Mouse (Mus musculus): ENCODE measurements around the gene Lrrc56. TPM values are rescaled to one million over a fixed set of nuclear protein-coding genes. Genes with fewer than 3 reads are reported as not detected.

The Lrrc56 gene
- total and polyA plus RNA-seq, 2 experiments from 2014 or later = 7.2 to 19.7 TPM

GRCm38 (mm10) chr7:141256159-141256558, 62.2 kb downstream of the Lrrc56 start:
- Histone ChIP-seq H3K4me3 (ENCODE audit: low read length) (no peak overlapping the region), H3K27ac (no peak overlapping the region), H3K4me1 (ENCODE audit: insufficient read depth, low read length) (no peaks in the 10 kb centered on the region), H3K9ac (replicated peaks; ENCODE audit: low read length) (no peak overlapping the region), H3K9me3 (ENCODE audit: low read length) (no peaks in the 10 kb centered on the region), H3K36me3 (ENCODE audit: insufficient read depth, low read length) (peaks cover 73% of the 10 kb centered on the region), H3K4me2 (ENCODE audit: low read depth, low read length) (no peak overlapping the region), H3K27me3 (ENCODE audit: insufficient read depth, low read length) (no peaks in the 10 kb centered on the region)
- TF ChIP-seq CTCF (IDR thresholded peaks at IDR 0.05; ENCODE audit: low read depth) = no peak
- 92% methylated on average over 10 of the region's 10 CpGs for WGBS
- DNase-seq (ENCODE audit: low spot score) = no peak
- ATAC-seq = no peak

MicroRNA genes within 50 kb of the gene (microRNA counts, 519-probe panel; counts per million panel counts)
- microRNA mmu-miR-210 = 3,225 counts per million, percentile 53 among the panel's probes with 10 or more counts

Small RNA genes within 50 kb of the gene (microRNA-seq; reads per million reads assigned to microRNA genes)
- gene Mir210 = 491 to 596 reads per million in 2 experiments

Other genes starting within 250 kb of the Lrrc56 start
- gene Ifitm5, start 243.9 kb upstream of the Lrrc56 start, total RNA-seq (2014; rRNA removed) = not detected in 2 replicates
- gene Ifitm5, start 243.9 kb upstream of the Lrrc56 start, polyA plus RNA-seq (2015; fragmentation: Nextera tagmentation; extraction: Ambion mirVana) = 0.39 TPM in 1 of 2 replicates, not detected in the other
- not detected in 2 replicates for gene Gm45717, start 238.2 kb upstream of the Lrrc56 start, total RNA-seq (2014; rRNA removed)
- 0.38 TPM in 1 of 2 replicates, not detected in the other for gene Gm45717, start 238.2 kb upstream of the Lrrc56 start, polyA plus RNA-seq (2015; fragmentation: Nextera tagmentation; extraction: Ambion mirVana)
- gene Ifitm2, start 238.2 kb upstream of the Lrrc56 start, total RNA-seq (2014; rRNA removed) = 79.3 and 82.4 TPM in 2 replicates
- gene Ifitm2, start 238.2 kb upstream of the Lrrc56 start, polyA plus RNA-seq (2015; fragmentation: Nextera tagmentation; extraction: Ambion mirVana) = 269 and 281 TPM in 2 replicates
- 16.5 and 39.5 TPM in 2 replicates for gene Ifitm1, start 226.9 kb upstream of the Lrrc56 start, total RNA-seq (2014; rRNA removed)
- 22.4 and 24.0 TPM in 2 replicates for gene Ifitm1, start 226.9 kb upstream of the Lrrc56 start, polyA plus RNA-seq (2015; fragmentation: Nextera tagmentation; extraction: Ambion mirVana)
- gene Ifitm3, start 183.4 kb upstream of the Lrrc56 start, total RNA-seq (2014; rRNA removed) = 29.3 and 41.7 TPM in 2 replicates
- gene Ifitm3, start 183.4 kb upstream of the Lrrc56 start, polyA plus RNA-seq (2015; fragmentation: Nextera tagmentation; extraction: Ambion mirVana) = 92.8 and 93.3 TPM in 2 replicates
- gene Ifitm6, start 176.2 kb upstream of the Lrrc56 start, total RNA-seq (2014; rRNA removed) = 0.37 and 0.50 TPM in 2 replicates
- gene Ifitm6, start 176.2 kb upstream of the Lrrc56 start, polyA plus RNA-seq (2015; fragmentation: Nextera tagmentation; extraction: Ambion mirVana) = 0.67 and 0.69 TPM in 2 replicates
- gene Gm17387, start 165.0 kb upstream of the Lrrc56 start, total RNA-seq (2014; rRNA removed) = not detected in 2 replicates
- gene Gm17387, start 165.0 kb upstream of the Lrrc56 start, polyA plus RNA-seq (2015; fragmentation: Nextera tagmentation; extraction: Ambion mirVana) = not detected in 2 replicates
- gene B4galnt4, start 133.1 kb upstream of the Lrrc56 start, total RNA-seq (2014; rRNA removed) = 115 and 124 TPM in 2 replicates
- gene B4galnt4, start 133.1 kb upstream of the Lrrc56 start, polyA plus RNA-seq (2015; fragmentation: Nextera tagmentation; extraction: Ambion mirVana) = 41.8 and 46.2 TPM in 2 replicates
- 0.58 TPM in 1 of 2 replicates, not detected in the other for gene Pkp3, start 115.9 kb upstream of the Lrrc56 start, total RNA-seq (2014; rRNA removed)
- gene Pkp3, start 115.9 kb upstream of the Lrrc56 start, polyA plus RNA-seq (2015; fragmentation: Nextera tagmentation; extraction: Ambion mirVana) = 0.29 TPM in 1 of 2 replicates, not detected in the other
- 1.2 and 19.5 TPM in 2 replicates for gene Sigirr, start 93.6 kb upstream of the Lrrc56 start, total RNA-seq (2014; rRNA removed)
- gene Sigirr, start 93.6 kb upstream of the Lrrc56 start, polyA plus RNA-seq (2015; fragmentation: Nextera tagmentation; extraction: Ambion mirVana) = 2.4 and 2.6 TPM in 2 replicates
- gene Ano9, start 76.4 kb upstream of the Lrrc56 start, total RNA-seq (2014; rRNA removed) = 0.25 and 2.1 TPM in 2 replicates
- gene Ano9, start 76.4 kb upstream of the Lrrc56 start, polyA plus RNA-seq (2015; fragmentation: Nextera tagmentation; extraction: Ambion mirVana) = 0.45 and 0.66 TPM in 2 replicates
- 13.6 and 25.6 TPM in 2 replicates for gene Ptdss2, start 71.8 kb upstream of the Lrrc56 start, total RNA-seq (2014; rRNA removed)
- 96.1 and 96.8 TPM in 2 replicates for gene Ptdss2, start 71.8 kb upstream of the Lrrc56 start, polyA plus RNA-seq (2015; fragmentation: Nextera tagmentation; extraction: Ambion mirVana)
- gene Rnh1, start 21.3 kb upstream of the Lrrc56 start, total RNA-seq (2014; rRNA removed) = 65.2 and 74.3 TPM in 2 replicates
- gene Rnh1, start 21.3 kb upstream of the Lrrc56 start, polyA plus RNA-seq (2015; fragmentation: Nextera tagmentation; extraction: Ambion mirVana) = 55.3 and 55.7 TPM in 2 replicates
- gene Hras, start 152 bp upstream of the Lrrc56 start, total RNA-seq (2014; rRNA removed) = 115 and 120 TPM in 2 replicates
- gene Hras, start 152 bp upstream of the Lrrc56 start, polyA plus RNA-seq (2015; fragmentation: Nextera tagmentation; extraction: Ambion mirVana) = 189 and 204 TPM in 2 replicates
- 0.14 TPM in 1 of 2 replicates, not detected in the other for gene Lmntd2, start 19.9 kb downstream of the Lrrc56 start, total RNA-seq (2014; rRNA removed)
- 0.29 and 0.40 TPM in 2 replicates for gene Lmntd2, start 19.9 kb downstream of the Lrrc56 start, polyA plus RNA-seq (2015; fragmentation: Nextera tagmentation; extraction: Ambion mirVana)
- gene Rassf7, start 21.7 kb downstream of the Lrrc56 start, total RNA-seq (2014; rRNA removed) = 24.5 and 35.7 TPM in 2 replicates
- 19.6 and 23.3 TPM in 2 replicates for gene Rassf7, start 21.7 kb downstream of the Lrrc56 start, polyA plus RNA-seq (2015; fragmentation: Nextera tagmentation; extraction: Ambion mirVana)
- gene Phrf1, start 34.6 kb downstream of the Lrrc56 start, total RNA-seq (2014; rRNA removed) = 52.2 and 56.4 TPM in 2 replicates
- gene Phrf1, start 34.6 kb downstream of the Lrrc56 start, polyA plus RNA-seq (2015; fragmentation: Nextera tagmentation; extraction: Ambion mirVana) = 35.6 and 38.0 TPM in 2 replicates
- 3.9 and 7.0 TPM in 2 replicates for gene Irf7, start 72.3 kb downstream of the Lrrc56 start, total RNA-seq (2014; rRNA removed)
- 3.3 and 5.5 TPM in 2 replicates for gene Irf7, start 72.3 kb downstream of the Lrrc56 start, polyA plus RNA-seq (2015; fragmentation: Nextera tagmentation; extraction: Ambion mirVana)
- not detected in 2 replicates for gene Cdhr5, start 82.6 kb downstream of the Lrrc56 start, total RNA-seq (2014; rRNA removed)
- gene Cdhr5, start 82.6 kb downstream of the Lrrc56 start, polyA plus RNA-seq (2015; fragmentation: Nextera tagmentation; extraction: Ambion mirVana) = 0.23 TPM in 1 of 2 replicates, not detected in the other
- gene Sct, start 85.0 kb downstream of the Lrrc56 start, total RNA-seq (2014; rRNA removed) = 3.7 TPM in 1 of 2 replicates, not detected in the other
- gene Sct, start 85.0 kb downstream of the Lrrc56 start, polyA plus RNA-seq (2015; fragmentation: Nextera tagmentation; extraction: Ambion mirVana) = 7.6 and 9.9 TPM in 2 replicates
- 0.54 and 0.94 TPM in 2 replicates for gene Drd4, start 97.8 kb downstream of the Lrrc56 start, total RNA-seq (2014; rRNA removed)
- 0.73 and 0.79 TPM in 2 replicates for gene Drd4, start 97.8 kb downstream of the Lrrc56 start, polyA plus RNA-seq (2015; fragmentation: Nextera tagmentation; extraction: Ambion mirVana)
- gene Deaf1, start 133.5 kb downstream of the Lrrc56 start, total RNA-seq (2014; rRNA removed) = 218 and 220 TPM in 2 replicates
- 200 and 237 TPM in 2 replicates for gene Deaf1, start 133.5 kb downstream of the Lrrc56 start, polyA plus RNA-seq (2015; fragmentation: Nextera tagmentation; extraction: Ambion mirVana)
- gene Tmem80, start 133.6 kb downstream of the Lrrc56 start, total RNA-seq (2014; rRNA removed) = 31.6 and 36.4 TPM in 2 replicates
- 42.0 and 44.9 TPM in 2 replicates for gene Tmem80, start 133.6 kb downstream of the Lrrc56 start, polyA plus RNA-seq (2015; fragmentation: Nextera tagmentation; extraction: Ambion mirVana)
- 1.6 and 3.9 TPM in 2 replicates for gene Eps8l2, start 144.7 kb downstream of the Lrrc56 start, total RNA-seq (2014; rRNA removed)
- gene Eps8l2, start 144.7 kb downstream of the Lrrc56 start, polyA plus RNA-seq (2015; fragmentation: Nextera tagmentation; extraction: Ambion mirVana) = 1.5 and 2.4 TPM in 2 replicates
- 156 and 200 TPM in 2 replicates for gene Taldo1, start 198.0 kb downstream of the Lrrc56 start, total RNA-seq (2014; rRNA removed)
- gene Taldo1, start 198.0 kb downstream of the Lrrc56 start, polyA plus RNA-seq (2015; fragmentation: Nextera tagmentation; extraction: Ambion mirVana) = 252 and 258 TPM in 2 replicates
- gene Gatd1, start 220.0 kb downstream of the Lrrc56 start, total RNA-seq (2014; rRNA removed) = 61.2 and 74.4 TPM in 2 replicates
- gene Gatd1, start 220.0 kb downstream of the Lrrc56 start, polyA plus RNA-seq (2015; fragmentation: Nextera tagmentation; extraction: Ambion mirVana) = 46.9 and 49.4 TPM in 2 replicates
- gene Cend1, start 235.3 kb downstream of the Lrrc56 start, total RNA-seq (2014; rRNA removed) = 208 and 246 TPM in 2 replicates
- gene Cend1, start 235.3 kb downstream of the Lrrc56 start, polyA plus RNA-seq (2015; fragmentation: Nextera tagmentation; extraction: Ambion mirVana) = 219 and 255 TPM in 2 replicates
- 126 and 138 TPM in 2 replicates for gene Slc25a22, start 243.7 kb downstream of the Lrrc56 start, total RNA-seq (2014; rRNA removed)
- gene Slc25a22, start 243.7 kb downstream of the Lrrc56 start, polyA plus RNA-seq (2015; fragmentation: Nextera tagmentation; extraction: Ambion mirVana) = 79.9 and 87.3 TPM in 2 replicates
- gene Pidd1, start 249.9 kb downstream of the Lrrc56 start, total RNA-seq (2014; rRNA removed) = 3.6 and 4.6 TPM in 2 replicates
- 2.4 and 2.5 TPM in 2 replicates for gene Pidd1, start 249.9 kb downstream of the Lrrc56 start, polyA plus RNA-seq (2015; fragmentation: Nextera tagmentation; extraction: Ambion mirVana)